Mouse (Mus musculus): ENCODE measurements around the gene Samd4b. TPM values are rescaled to one million over a fixed set of nuclear protein-coding genes. Genes with fewer than 3 reads are reported as not detected.

Samd4b gene
- total and polyA plus RNA-seq, 3 experiments: 4.4 to 88.8 (median 75.9) TPM

- TF ChIP-seq POLR2AphosphoS5 (IDR thresholded peaks at IDR 0.05; ENCODE audit: insufficient replicate concordance, low read depth, low read length) (no peak), GATA1 (IDR thresholded peaks at IDR 0.05; ENCODE audit: borderline replicate concordance, low read length) (no peak), TAL1 (conservative IDR thresholded peaks at IDR 0.05; ENCODE audit: low read depth, low read length) (no peak), GATA2 (IDR thresholded peaks at IDR 0.05; ENCODE audit: borderline replicate concordance, low read depth, low read length) (no peak), CTCF (IDR thresholded peaks at IDR 0.05; ENCODE audit: low read depth, low read length) (no peak)
- H3K9me3 ChIP-seq (replicated peaks): no peaks in the 10 kb centered on the region
- ATAC-seq (ENCODE audit: extremely low read depth, insufficient number of reproducible peaks, low FRiP score, poor library complexity, severe bottlenecking) (no peak), DNase-seq (ENCODE audit: low spot score) (no peak)
- peaks cover 51% of the 10 kb centered on the region for H3K36me3 ChIP-seq (replicated peaks)
- no peaks in the 10 kb centered on the region for H3K27me3 ChIP-seq (ENCODE audit: insufficient read depth, low read length)
- no peak overlapping the region for H3K4me3 ChIP-seq (ENCODE audit: low read depth, low read length)
- peaks cover 71% of the 10 kb centered on the region for H3K4me1 ChIP-seq (ENCODE audit: insufficient read depth, low read depth, low read length)
Observed at GRCm38 (mm10) chr7:28384162-28384561, 213.8 kb downstream of the Samd4b start.

DNA sequence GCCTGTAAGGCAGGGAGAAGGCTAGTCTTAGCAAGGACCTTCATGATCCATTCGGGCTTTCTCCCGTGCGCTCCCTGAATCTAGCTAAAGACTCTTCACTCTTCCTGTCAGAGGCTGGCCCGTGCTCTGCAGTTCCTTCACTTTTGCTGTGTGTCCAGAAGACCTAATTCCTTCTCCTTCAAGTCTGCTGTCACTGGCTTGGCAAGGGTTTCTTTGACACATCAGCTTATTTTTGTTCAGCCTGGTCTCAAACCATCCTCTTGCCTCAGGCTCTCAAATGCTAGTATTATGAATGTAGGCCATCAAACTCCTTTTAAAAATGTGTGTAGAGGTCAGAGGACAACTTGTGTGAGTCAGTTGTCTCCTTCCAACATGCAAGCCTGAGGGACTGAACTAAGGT, 214.3 kb downstream of the Samd4b start:
- ATAC-seq (ENCODE audit: extremely low read depth, insufficient number of reproducible peaks, low FRiP score, poor library complexity, severe bottlenecking) (no peak), DNase-seq (ENCODE audit: low spot score) (no peak)
- Histone ChIP-seq H3K9me3 (replicated peaks) (no peaks in the 10 kb centered on the region), H3K27me3 (ENCODE audit: insufficient read depth, low read length) (no peaks in the 10 kb centered on the region), H3K4me3 (ENCODE audit: low read depth, low read length) (no peak overlapping the region; the same call in 1 of the 2 replicates), H3K4me1 (ENCODE audit: insufficient read depth, low read depth, low read length) (peaks cover 75% of the 10 kb centered on the region), H3K36me3 (replicated peaks) (peaks cover 45% of the 10 kb centered on the region)
- no peak for TF ChIP-seq CTCF (IDR thresholded peaks at IDR 0.05; ENCODE audit: low read depth, low read length)
- no peak for TF ChIP-seq POLR2AphosphoS5 (IDR thresholded peaks at IDR 0.05; ENCODE audit: insufficient replicate concordance, low read depth, low read length)
- no peak for TF ChIP-seq TAL1 (conservative IDR thresholded peaks at IDR 0.05; ENCODE audit: low read depth, low read length)
- TF ChIP-seq GATA1 (IDR thresholded peaks at IDR 0.05; ENCODE audit: borderline replicate concordance, low read length): no peak
- no peak for TF ChIP-seq GATA2 (IDR thresholded peaks at IDR 0.05; ENCODE audit: borderline replicate concordance, low read depth, low read length)

DNA sequence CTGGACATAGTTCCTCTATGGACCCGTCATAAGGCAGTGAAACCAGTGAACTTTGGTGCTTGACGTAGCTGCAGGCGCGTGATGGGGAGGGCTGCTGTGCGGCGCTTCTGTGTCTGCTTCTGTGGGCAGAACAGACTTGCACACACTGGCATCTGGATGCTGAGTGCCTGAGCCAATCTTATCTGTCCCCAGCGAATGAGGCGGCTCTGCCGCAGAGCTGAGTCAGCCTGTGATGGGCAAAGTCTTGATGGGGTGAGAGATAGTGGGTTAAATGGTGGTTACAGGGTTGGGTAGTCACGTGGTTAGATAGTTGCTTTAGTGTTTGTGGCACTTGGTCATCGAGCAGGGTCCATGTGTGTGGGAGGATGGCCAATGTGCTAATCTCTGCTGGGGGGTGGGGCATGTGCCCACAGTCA, 215.0 kb downstream of the Samd4b start:
- peak overlapping the region; percentile 71; the same call in 1 of the 2 replicates for H3K4me3 ChIP-seq (ENCODE audit: low read depth, low read length)
- DNase-seq (ENCODE audit: low spot score) (peak; percentile 62), ATAC-seq (ENCODE audit: extremely low read depth, insufficient number of reproducible peaks, low FRiP score, poor library complexity, severe bottlenecking) (peak; percentile 63)
- H3K27me3 ChIP-seq (ENCODE audit: insufficient read depth, low read length): no peaks in the 10 kb centered on the region
- TF ChIP-seq GATA2 (IDR thresholded peaks at IDR 0.05; ENCODE audit: borderline replicate concordance, low read depth, low read length) (peak; percentile 33; the same call in 1 of the 2 replicates), TAL1 (conservative IDR thresholded peaks at IDR 0.05; ENCODE audit: low read depth, low read length) (peak; percentile 62; the same call in 1 of the 2 replicates), GATA1 (IDR thresholded peaks at IDR 0.05; ENCODE audit: borderline replicate concordance, low read length) (no peak)
- peaks cover 42% of the 10 kb centered on the region for H3K36me3 ChIP-seq (replicated peaks)
- H3K4me1 ChIP-seq (ENCODE audit: insufficient read depth, low read depth, low read length): peaks cover 81% of the 10 kb centered on the region
- H3K9me3 ChIP-seq (replicated peaks): no peaks in the 10 kb centered on the region

GRCm38 (mm10) chr7:28382347-28382951, 215.5 kb downstream of the Samd4b start:
- Histone ChIP-seq H3K9me3 (replicated peaks) (no peaks in the 10 kb centered on the region), H3K4me3 (ENCODE audit: low read depth, low read length) (peak overlapping the region; percentile 71; the same call in 1 of the 2 replicates), H3K4me1 (ENCODE audit: insufficient read depth, low read depth, low read length) (peaks cover 87% of the 10 kb centered on the region), H3K27me3 (ENCODE audit: insufficient read depth, low read length) (no peaks in the 10 kb centered on the region), H3K36me3 (replicated peaks) (peaks cover 42% of the 10 kb centered on the region)
- ATAC-seq (ENCODE audit: extremely low read depth, insufficient number of reproducible peaks, low FRiP score, poor library complexity, severe bottlenecking): no peak
- TF ChIP-seq GATA2 (IDR thresholded peaks at IDR 0.05; ENCODE audit: borderline replicate concordance, low read depth, low read length): no peak
- TF ChIP-seq TAL1 (conservative IDR thresholded peaks at IDR 0.05; ENCODE audit: low read depth, low read length): no peak
- TF ChIP-seq CTCF (IDR thresholded peaks at IDR 0.05; ENCODE audit: low read depth, low read length): no peak
- no peak for TF ChIP-seq GATA1 (IDR thresholded peaks at IDR 0.05; ENCODE audit: borderline replicate concordance, low read length)
- no peak for TF ChIP-seq POLR2AphosphoS5 (IDR thresholded peaks at IDR 0.05; ENCODE audit: insufficient replicate concordance, low read depth, low read length)
- DNase-seq (ENCODE audit: low spot score): no peak

DNA sequence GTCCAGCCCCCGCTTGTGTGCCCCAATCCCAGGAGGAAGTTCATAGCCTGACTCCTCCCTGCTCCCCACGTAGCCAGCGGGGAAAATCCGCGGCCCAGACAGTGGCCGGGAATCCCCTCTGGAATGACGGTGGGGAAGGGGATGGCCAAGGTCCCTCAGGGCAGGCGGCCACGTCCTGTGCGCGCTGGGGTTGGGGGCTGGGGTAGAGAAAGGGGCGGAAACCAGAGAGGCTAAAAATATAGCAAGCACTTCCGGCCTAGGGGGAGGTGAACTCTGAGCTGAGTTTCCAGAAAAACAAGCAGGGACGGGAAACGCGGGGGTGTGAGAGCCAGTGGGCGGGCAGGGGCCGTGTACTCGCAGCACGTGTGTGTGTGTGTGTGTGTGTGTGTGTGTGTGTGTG, 216.0 kb downstream of the Samd4b start:
- TF ChIP-seq POLR2AphosphoS5 (IDR thresholded peaks at IDR 0.05; ENCODE audit: insufficient replicate concordance, low read depth, low read length) (no peak), TAL1 (conservative IDR thresholded peaks at IDR 0.05; ENCODE audit: low read depth, low read length) (no peak), GATA2 (IDR thresholded peaks at IDR 0.05; ENCODE audit: borderline replicate concordance, low read depth, low read length) (no peak), GATA1 (IDR thresholded peaks at IDR 0.05; ENCODE audit: borderline replicate concordance, low read length) (no peak), CTCF (IDR thresholded peaks at IDR 0.05; ENCODE audit: low read depth, low read length) (no peak)
- Histone ChIP-seq H3K9me3 (replicated peaks) (no peaks in the 10 kb centered on the region), H3K4me1 (ENCODE audit: insufficient read depth, low read depth, low read length) (peaks cover 91% of the 10 kb centered on the region), H3K4me3 (ENCODE audit: low read depth, low read length) (peak overlapping the region; percentile 71), H3K36me3 (replicated peaks) (peaks cover 43% of the 10 kb centered on the region), H3K27me3 (ENCODE audit: insufficient read depth, low read length) (no peaks in the 10 kb centered on the region)
- DNase-seq (ENCODE audit: low spot score) (peak; percentile 70), ATAC-seq (ENCODE audit: extremely low read depth, insufficient number of reproducible peaks, low FRiP score, poor library complexity, severe bottlenecking) (peak; percentile 12; the same call in 1 of the 2 replicates)

GRCm38 (mm10) chr7:28381017-28381790, 216.7 kb downstream of the Samd4b start:
- no peak for TF ChIP-seq CTCF (IDR thresholded peaks at IDR 0.05; ENCODE audit: low read depth, low read length)
- no peak for TF ChIP-seq TAL1 (conservative IDR thresholded peaks at IDR 0.05; ENCODE audit: low read depth, low read length)
- TF ChIP-seq POLR2AphosphoS5 (IDR thresholded peaks at IDR 0.05; ENCODE audit: insufficient replicate concordance, low read depth, low read length): no peak
- TF ChIP-seq GATA1 (IDR thresholded peaks at IDR 0.05; ENCODE audit: borderline replicate concordance, low read length): no peak
- peaks cover 41% of the 10 kb centered on the region for H3K36me3 ChIP-seq (replicated peaks)
- H3K4me1 ChIP-seq (ENCODE audit: insufficient read depth, low read depth, low read length): peaks cover 91% of the 10 kb centered on the region
- no peaks in the 10 kb centered on the region for H3K9me3 ChIP-seq (replicated peaks)
- peak overlapping the region; percentile 71 for H3K4me3 ChIP-seq (ENCODE audit: low read depth, low read length)
- DNase-seq (ENCODE audit: low spot score): peak; percentile 85
- H3K27me3 ChIP-seq (ENCODE audit: insufficient read depth, low read length): no peaks in the 10 kb centered on the region
- peak; percentile 41 for ATAC-seq (ENCODE audit: extremely low read depth, insufficient number of reproducible peaks, low FRiP score, poor library complexity, severe bottlenecking)
